Mouse (Mus musculus): ENCODE data around the gene F11r.

F11r gene

GRCm38 (mm10) chr1:171438014-171438670 is 807 bp downstream of the F11r start:
- DNase-seq (ENCODE audit: low spot score) = no peak

DNA sequence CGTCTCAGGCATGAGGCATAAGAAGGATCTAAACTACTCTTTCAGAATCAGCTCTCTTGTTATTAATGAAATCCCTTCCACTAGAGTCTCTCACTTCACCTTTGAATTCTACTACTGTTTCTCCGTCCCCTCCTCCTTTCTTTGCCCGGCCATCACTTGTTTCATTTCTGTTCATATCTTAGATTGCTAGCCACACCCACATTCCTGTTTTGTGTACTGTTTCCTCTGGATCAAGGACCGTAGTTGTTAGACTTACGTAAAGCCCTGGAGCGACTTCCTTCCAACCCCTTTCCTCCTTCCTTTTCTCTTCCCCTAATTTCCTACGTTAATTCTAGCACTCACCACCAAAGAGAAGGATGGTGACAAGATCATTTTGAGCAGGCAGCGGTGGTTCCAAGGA is 1.7 kb downstream of the F11r start:
- peak; percentile 69 for DNase-seq (ENCODE audit: low spot score)

DNA sequence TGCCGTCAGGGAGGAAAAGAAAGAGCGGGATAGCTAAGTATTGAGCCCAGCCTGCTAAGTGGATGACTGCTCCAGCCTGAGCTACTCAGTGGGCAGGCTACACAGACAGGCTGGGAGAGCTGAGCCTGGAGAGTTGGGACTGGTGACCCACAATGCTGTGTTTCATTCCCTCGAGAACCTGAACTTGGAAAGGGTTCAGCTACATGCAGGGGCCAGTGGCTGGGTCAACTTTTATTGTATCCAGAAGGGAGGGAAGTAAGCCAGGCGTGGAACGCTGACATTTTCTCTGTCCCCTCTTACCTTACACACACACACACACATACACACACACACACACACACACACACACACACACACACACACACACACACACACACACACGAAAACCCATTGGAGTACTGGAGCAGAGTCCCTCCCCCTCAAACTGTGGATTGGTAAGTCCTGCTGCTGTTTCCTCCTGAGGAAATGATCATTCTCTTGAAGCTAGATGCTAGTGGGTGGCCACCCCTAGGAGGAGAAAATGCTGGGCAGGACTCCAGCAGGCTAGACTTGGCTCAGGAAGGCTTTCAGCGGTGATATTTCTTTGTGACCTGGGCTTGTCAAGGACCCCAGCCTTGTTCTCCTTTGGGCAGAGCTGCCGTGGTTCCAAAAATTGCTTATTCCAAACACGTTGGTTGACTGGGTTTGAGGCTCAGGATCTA is 2.8 kb downstream of the F11r start:
- peak; percentile 84 for DNase-seq (ENCODE audit: low spot score)

GRCm38 (mm10) chr1:171441466-171442412 is 4.4 kb downstream of the F11r start:
- no peak for DNase-seq (ENCODE audit: low spot score)

- DNase-seq (ENCODE audit: low spot score) = no peak
Observed at GRCm38 (mm10) chr1:171442413-171442760, 5.1 kb downstream of the F11r start.

DNA sequence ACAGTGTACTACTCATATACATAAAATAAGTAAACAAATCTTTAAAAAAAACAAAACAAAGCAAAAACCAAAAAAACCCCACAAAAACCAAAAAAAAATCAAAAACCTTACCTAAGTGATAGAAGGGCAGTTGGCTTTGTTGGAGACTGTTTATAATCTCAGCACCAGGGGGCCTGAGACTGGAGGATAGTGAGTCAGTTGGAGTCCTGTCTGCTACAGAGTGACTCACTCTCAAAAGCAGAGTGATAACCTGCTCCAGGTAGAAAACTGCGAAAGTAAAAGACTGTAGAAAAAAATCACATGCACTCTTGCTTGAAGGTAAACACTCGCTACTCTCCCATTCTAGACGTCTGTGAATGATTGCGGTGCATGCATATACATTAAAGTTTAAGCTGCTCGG is 7.7 kb downstream of the F11r start:
- no peak for DNase-seq (ENCODE audit: low spot score)

GRCm38 (mm10) chr1:171446854-171447253 is 9.5 kb downstream of the F11r start:
- DNase-seq (ENCODE audit: low spot score) = no peak

- DNase-seq (ENCODE audit: low spot score) = no peak
Observed at GRCm38 (mm10) chr1:171447692-171448091, 10.4 kb downstream of the F11r start.

- DNase-seq (ENCODE audit: low spot score) = no peak
Observed at GRCm38 (mm10) chr1:171450062-171450461, 12.7 kb downstream of the F11r start.

- DNase-seq (ENCODE audit: low spot score) = no peak
Observed at GRCm38 (mm10) chr1:171451001-171451400, 13.7 kb downstream of the F11r start.

GRCm38 (mm10) chr1:171452522-171452921 is 15.2 kb downstream of the F11r start:
- DNase-seq (ENCODE audit: low spot score) = no peak

GRCm38 (mm10) chr1:171452923-171453322 is 15.6 kb downstream of the F11r start:
- peak; percentile 56 for DNase-seq (ENCODE audit: low spot score)

DNA sequence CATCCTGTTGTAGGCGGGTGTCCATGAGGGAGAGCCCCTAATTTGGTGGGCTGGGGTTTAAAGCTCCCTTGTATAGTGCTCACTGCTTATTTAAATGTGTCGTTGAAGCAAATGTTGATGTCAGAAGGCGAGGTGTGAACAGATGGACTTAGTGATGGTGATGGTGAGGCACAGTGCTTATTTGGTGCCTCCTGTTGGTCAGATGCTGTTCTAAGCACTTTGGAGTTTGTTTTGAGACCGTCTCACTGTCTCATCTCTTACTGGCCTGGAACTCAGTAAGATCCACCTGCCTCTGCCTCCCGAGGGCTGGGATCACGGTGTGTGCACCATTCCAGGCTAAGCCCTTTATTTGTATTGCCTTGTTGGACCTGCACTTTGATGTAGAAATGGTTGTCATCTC is 17.6 kb downstream of the F11r start:
- DNase-seq (ENCODE audit: low spot score) = no peak

DNA sequence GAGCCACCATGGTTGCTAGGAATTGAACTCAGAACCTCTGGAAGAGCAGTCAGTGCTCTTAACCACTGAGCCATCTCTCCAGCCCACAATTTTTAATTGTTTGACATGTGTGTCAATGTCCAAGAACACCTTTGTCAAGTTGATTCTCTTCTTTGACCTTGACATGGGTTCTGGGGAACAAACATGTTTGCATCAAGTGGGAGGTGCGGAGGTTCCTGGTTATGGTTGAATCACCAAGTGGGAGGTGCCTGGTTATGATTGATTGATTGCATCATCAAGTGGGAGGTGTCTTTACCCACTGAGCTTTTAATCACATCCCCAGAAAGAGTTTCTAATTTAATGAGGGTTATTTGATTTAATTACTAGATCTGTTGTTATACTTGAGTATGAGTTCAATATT is 20.2 kb downstream of the F11r start:
- no peak for DNase-seq (ENCODE audit: low spot score)

- DNase-seq (ENCODE audit: low spot score) = no peak
Observed at GRCm38 (mm10) chr1:171459791-171460190, 22.5 kb downstream of the F11r start.

GRCm38 (mm10) chr1:171460551-171461503 is 23.5 kb downstream of the F11r start:
- DNase-seq (ENCODE audit: low spot score) = no peak

DNA sequence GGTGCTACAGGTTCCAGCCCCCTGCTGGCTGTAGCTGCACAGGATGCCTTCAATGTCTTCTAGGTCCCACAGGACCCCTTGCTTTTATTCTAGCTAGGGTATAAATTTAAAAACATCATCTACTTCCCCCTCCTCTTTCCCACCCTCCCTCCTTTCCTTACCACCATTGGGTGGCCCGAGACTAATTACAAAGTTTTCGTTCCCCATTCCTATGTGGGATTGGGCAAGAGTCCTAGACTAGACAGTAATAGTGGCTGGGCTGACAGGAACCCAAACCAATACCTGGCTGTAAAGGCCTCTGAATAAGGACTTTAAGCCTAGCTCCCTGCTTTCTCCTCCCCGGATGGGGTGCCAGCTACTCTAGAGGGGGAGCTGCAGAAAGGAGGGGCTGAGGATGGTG is 25.8 kb downstream of the F11r start:
- no peak for DNase-seq (ENCODE audit: low spot score)

DNA sequence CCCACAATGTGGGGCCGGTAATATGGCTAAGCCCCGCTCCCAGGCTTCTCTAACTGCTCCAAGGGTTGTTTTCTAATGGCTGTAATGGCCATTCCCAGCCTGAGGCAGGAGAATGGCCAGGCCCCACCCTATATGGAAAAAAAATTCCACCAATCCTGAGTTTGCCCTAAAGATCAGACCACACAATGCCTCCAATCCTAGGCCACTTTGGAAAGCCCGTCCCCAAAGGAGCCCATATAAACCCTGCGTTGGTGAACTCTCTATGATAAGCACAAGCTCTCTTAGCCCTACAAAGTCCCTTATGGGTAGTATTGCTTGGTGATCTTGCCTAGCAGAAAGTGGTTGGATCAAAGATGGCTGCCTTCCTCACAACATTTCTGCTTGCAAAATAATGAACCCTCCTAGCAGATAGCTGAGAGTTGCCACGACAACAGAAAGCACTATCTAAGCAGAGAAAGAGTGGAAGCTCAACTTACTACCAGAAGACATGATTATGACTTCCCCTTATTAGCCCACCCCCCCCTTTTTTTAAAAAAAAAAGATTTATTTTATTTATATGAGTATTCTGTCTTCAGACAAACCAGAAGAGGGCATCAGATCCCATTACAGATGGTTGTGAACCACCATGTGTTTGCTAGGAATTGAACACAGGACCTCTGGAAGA is 28.5 kb downstream of the F11r start:
- DNase-seq (ENCODE audit: low spot score) = no peak

- no peak for DNase-seq (ENCODE audit: low spot score)
Observed at GRCm38 (mm10) chr1:171466565-171466964, 29.2 kb downstream of the F11r start.

- DNase-seq (ENCODE audit: low spot score) = no peak
Observed at GRCm38 (mm10) chr1:171469678-171470077, 32.3 kb downstream of the F11r start.

GRCm38 (mm10) chr1:171470371-171470871 is 33.1 kb downstream of the F11r start:
- DNase-seq (ENCODE audit: low spot score) = peak; percentile 74

All from lung, postnatal 25 days (tissue).